Mouse (Mus musculus) heart, adult 2 months (tissue): Measurements from ENCODE around the gene Trpv2.

Source experiments
- CTCF ChIP-seq: fragments of 200-600 bp; IDR thresholded peaks from 2 replicates; pipeline ENCODE4 v1.8.1; 2022; ENCODE audit warnings: antibody characterized with exemption, mild to moderate bottlenecking, moderate library complexity
- POLR2A ChIP-seq: fragments of 200-500 bp; IDR thresholded peaks from 2 replicates; pipeline ENCODE4 v1.6.1; 2011; ENCODE audit warnings: mild to moderate bottlenecking, low read depth, low read length, control low read depth; ENCODE audit not compliant: insufficient read depth

DNA sequence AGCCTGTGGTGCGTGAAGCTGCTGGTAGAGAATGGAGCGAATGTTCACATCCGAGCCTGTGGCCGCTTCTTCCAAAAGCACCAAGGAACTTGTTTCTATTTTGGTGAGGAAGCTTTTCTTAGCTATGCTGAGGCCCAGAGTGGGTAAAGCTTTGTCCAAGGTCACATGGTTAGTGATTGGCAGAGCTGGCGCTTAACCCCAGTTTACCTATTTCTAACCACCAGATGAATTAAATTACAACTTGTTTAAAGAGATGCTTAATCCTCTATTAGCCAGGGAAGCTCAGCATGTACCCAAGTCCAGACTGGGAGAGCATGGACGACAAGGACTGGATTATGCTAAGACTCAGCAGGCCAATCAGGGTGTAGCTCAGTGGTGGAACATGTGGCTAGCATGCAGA, 8.7 kb downstream of the Trpv2 start:
- TF ChIP-seq CTCF (no peak), POLR2A (no peak)
